Mouse (Mus musculus) liver, embryonic 16.5 days (tissue): ENCODE measurements around the gene Chmp2b. TPM values are rescaled to one million over a fixed set of nuclear protein-coding genes. Genes with fewer than 3 reads are reported as not detected.

ENCODE experiments used
- ATAC-seq: fragments of 200-750 bp; cut with Nextera tagmentation; 2 replicates; pipeline ENCODE4 v1.8.0; 2017; ENCODE audit warnings: low read depth, mild to moderate bottlenecking, moderate number of reproducible peaks, moderate library complexity
- H3K27ac ChIP-seq: fragments of 300-500 bp; sonication (generic); 2 replicates; pipeline ENCODE4 v1.5.1; 2014; ENCODE audit warnings: mild to moderate bottlenecking, low read length
- H3K27me3 ChIP-seq: fragments of 300-500 bp; sonication (generic); 2 replicates; pipeline ENCODE4 v1.6.1; 2014; ENCODE audit warnings: low read depth, low read length, mixed read lengths; ENCODE audit not compliant: control insufficient read depth, insufficient read depth
- H3K36me3 ChIP-seq: fragments of 300-500 bp; sonication (generic); 2 replicates; pipeline ENCODE4 v1.6.1; 2014; ENCODE audit warnings: mild to moderate bottlenecking; ENCODE audit not compliant: control insufficient read depth, insufficient read depth
- H3K4me1 ChIP-seq: fragments of 300-500 bp; sonication (generic); 2 replicates; pipeline ENCODE4 v1.6.1; 2014; ENCODE audit warnings: low read depth, low read length, mixed read lengths; ENCODE audit not compliant: control insufficient read depth
- H3K4me2 ChIP-seq: fragments of 300-500 bp; sonication (generic); 2 replicates; pipeline ENCODE4 v1.6.1; 2014; ENCODE audit warnings: low read depth, low read length, mixed read lengths
- H3K4me3 ChIP-seq: fragments of 300-500 bp; sonication (generic); 2 replicates; pipeline ENCODE4 v1.5.1; 2014; ENCODE audit warnings: low read depth, mild to moderate bottlenecking, low read length
- H3K9ac ChIP-seq: fragments of 300-500 bp; sonication (generic); 2 replicates; pipeline ENCODE4 v1.6.1; 2014; ENCODE audit warnings: low read depth, low read length
- H3K9me3 ChIP-seq: fragments of 300-500 bp; sonication (generic); replicated peaks from 2 replicates; pipeline ENCODE4 v1.6.1; 2016; ENCODE audit warnings: low read length; ENCODE audit not compliant: control insufficient read depth
- WGBS: fragments of 180-500 bp; shearing (Covaris S2); extraction: QIAGEN DNeasy Blood & Tissue Kit; methylation state at CpG from one replicate; pipeline ENCODE4 v1.1.7; 2014; ENCODE audit not compliant: insufficient replicate concordance; 5-methylcytosine and 5-hydroxymethylcytosine counted together
- polyA plus RNA-seq: library from polyadenylated mRNA; unstranded; fragments of >200 nt; fragmentation: Nextera tagmentation; extraction: Ambion mirVana; gene quantifications from 2 replicates; pipeline ENCODE4 v1.2.1, GENCODE M21; 2015

Chmp2b gene
- polyA plus RNA-seq, 1 experiment from 2014 or later, result 18.3 TPM

- no peak overlapping the region for H3K27ac ChIP-seq
- WGBS, result 74% methylated on average over 8 of the region's 8 CpGs
- no peak overlapping the region for H3K4me2 ChIP-seq
- no peaks in the 10 kb centered on the region for H3K27me3 ChIP-seq
- no peak for ATAC-seq
- H3K4me1 ChIP-seq, result peaks cover 8% of the 10 kb centered on the region
- H3K4me3 ChIP-seq, result no peak overlapping the region
- no peaks in the 10 kb centered on the region for H3K9me3 ChIP-seq
- no peaks in the 10 kb centered on the region for H3K36me3 ChIP-seq
- no peak overlapping the region for H3K9ac ChIP-seq
Observed at GRCm38 (mm10) chr16:65564306-65564705, 1.8 kb upstream of the Chmp2b start.

GRCm38 (mm10) chr16:65562864-65563206, 309 bp upstream of the Chmp2b start:
- Histone ChIP-seq H3K4me2 (peak overlapping the region; percentile 79), H3K9me3 (no peaks in the 10 kb centered on the region), H3K4me1 (peaks cover 8% of the 10 kb centered on the region), H3K27ac (no peak overlapping the region), H3K4me3 (peak overlapping the region; percentile 87), H3K27me3 (no peaks in the 10 kb centered on the region), H3K36me3 (no peaks in the 10 kb centered on the region), H3K9ac (peak overlapping the region; percentile 77)
- WGBS, result 2% methylated on average over 10 of the region's 10 CpGs
- ATAC-seq, result peak; percentile 49

GRCm38 (mm10) chr16:65560996-65561962, 1.2 kb downstream of the Chmp2b start:
- Histone ChIP-seq H3K27me3 (no peaks in the 10 kb centered on the region), H3K36me3 (no peaks in the 10 kb centered on the region), H3K4me3 (peak overlapping the region; percentile 87), H3K9ac (peak overlapping the region; percentile 77), H3K4me1 (peaks cover 8% of the 10 kb centered on the region), H3K9me3 (no peaks in the 10 kb centered on the region), H3K27ac (no peak overlapping the region), H3K4me2 (peak overlapping the region; percentile 79)
- no peak for ATAC-seq
- WGBS, result 13% methylated on average over 8 of the region's 8 CpGs

- Histone ChIP-seq H3K27ac (no peak overlapping the region), H3K4me2 (no peak overlapping the region), H3K27me3 (no peaks in the 10 kb centered on the region), H3K36me3 (no peaks in the 10 kb centered on the region), H3K4me3 (no peak overlapping the region), H3K4me1 (peaks cover 8% of the 10 kb centered on the region), H3K9ac (no peak overlapping the region), H3K9me3 (no peaks in the 10 kb centered on the region)
- no peak for ATAC-seq
- 59% methylated on average over 2 of the region's 2 CpGs for WGBS
Observed at GRCm38 (mm10) chr16:65559591-65559990, 2.9 kb downstream of the Chmp2b start.

GRCm38 (mm10) chr16:65557369-65557768, 5.2 kb downstream of the Chmp2b start:
- Histone ChIP-seq H3K9me3 (no peaks in the 10 kb centered on the region), H3K27ac (no peak overlapping the region), H3K9ac (no peak overlapping the region), H3K4me1 (peaks cover 5% of the 10 kb centered on the region), H3K4me2 (no peak overlapping the region), H3K36me3 (no peaks in the 10 kb centered on the region), H3K27me3 (no peaks in the 10 kb centered on the region), H3K4me3 (no peak overlapping the region)
- ATAC-seq, result no peak
- 78% methylated on average over 5 of the region's 5 CpGs for WGBS

- Histone ChIP-seq H3K9me3 (no peaks in the 10 kb centered on the region), H3K4me2 (no peak overlapping the region), H3K9ac (no peak overlapping the region), H3K36me3 (no peaks in the 10 kb centered on the region), H3K4me3 (no peak overlapping the region), H3K27ac (no peak overlapping the region), H3K4me1 (no peaks in the 10 kb centered on the region), H3K27me3 (no peaks in the 10 kb centered on the region)
- WGBS, result 62% methylated on average over 5 of the region's 5 CpGs
- no peak for ATAC-seq
Observed at GRCm38 (mm10) chr16:65554267-65554666, 8.3 kb downstream of the Chmp2b start.

GRCm38 (mm10) chr16:65550814-65551213, 11.7 kb downstream of the Chmp2b start:
- Histone ChIP-seq H3K4me2 (no peak overlapping the region), H3K9me3 (no peaks in the 10 kb centered on the region), H3K27ac (no peak overlapping the region), H3K4me3 (no peak overlapping the region), H3K36me3 (no peaks in the 10 kb centered on the region), H3K9ac (no peak overlapping the region), H3K27me3 (no peaks in the 10 kb centered on the region), H3K4me1 (no peaks in the 10 kb centered on the region)
- 86% methylated on average over 13 of the region's 13 CpGs for WGBS
- ATAC-seq, result no peak

- Histone ChIP-seq H3K4me2 (no peak overlapping the region), H3K27me3 (no peaks in the 10 kb centered on the region), H3K27ac (no peak overlapping the region), H3K9ac (no peak overlapping the region), H3K4me1 (no peaks in the 10 kb centered on the region), H3K4me3 (no peak overlapping the region), H3K36me3 (no peaks in the 10 kb centered on the region), H3K9me3 (no peaks in the 10 kb centered on the region)
- 25% methylated on average over 7 of the region's 7 CpGs for WGBS
- ATAC-seq, result no peak
Observed at GRCm38 (mm10) chr16:65548960-65549359, 13.6 kb downstream of the Chmp2b start.

- Histone ChIP-seq H3K9ac (no peak overlapping the region), H3K27me3 (no peaks in the 10 kb centered on the region), H3K4me2 (no peak overlapping the region), H3K9me3 (no peaks in the 10 kb centered on the region), H3K4me1 (no peaks in the 10 kb centered on the region), H3K4me3 (no peak overlapping the region), H3K27ac (no peak overlapping the region), H3K36me3 (peaks cover 5% of the 10 kb centered on the region; the same call in 1 of the 2 replicates)
- WGBS, result 74% methylated on average over 11 of the region's 11 CpGs
- no peak for ATAC-seq
Observed at GRCm38 (mm10) chr16:65543676-65544293, 18.7 kb downstream of the Chmp2b start.
